Mouse (Mus musculus): ENCODE results near the gene Asmt. TPM values are rescaled to one million over a fixed set of nuclear protein-coding genes. Genes with fewer than 3 reads are reported as not detected.

Gene Asmt
- total and polyA plus RNA-seq, 3 experiments: not detected

DNA sequence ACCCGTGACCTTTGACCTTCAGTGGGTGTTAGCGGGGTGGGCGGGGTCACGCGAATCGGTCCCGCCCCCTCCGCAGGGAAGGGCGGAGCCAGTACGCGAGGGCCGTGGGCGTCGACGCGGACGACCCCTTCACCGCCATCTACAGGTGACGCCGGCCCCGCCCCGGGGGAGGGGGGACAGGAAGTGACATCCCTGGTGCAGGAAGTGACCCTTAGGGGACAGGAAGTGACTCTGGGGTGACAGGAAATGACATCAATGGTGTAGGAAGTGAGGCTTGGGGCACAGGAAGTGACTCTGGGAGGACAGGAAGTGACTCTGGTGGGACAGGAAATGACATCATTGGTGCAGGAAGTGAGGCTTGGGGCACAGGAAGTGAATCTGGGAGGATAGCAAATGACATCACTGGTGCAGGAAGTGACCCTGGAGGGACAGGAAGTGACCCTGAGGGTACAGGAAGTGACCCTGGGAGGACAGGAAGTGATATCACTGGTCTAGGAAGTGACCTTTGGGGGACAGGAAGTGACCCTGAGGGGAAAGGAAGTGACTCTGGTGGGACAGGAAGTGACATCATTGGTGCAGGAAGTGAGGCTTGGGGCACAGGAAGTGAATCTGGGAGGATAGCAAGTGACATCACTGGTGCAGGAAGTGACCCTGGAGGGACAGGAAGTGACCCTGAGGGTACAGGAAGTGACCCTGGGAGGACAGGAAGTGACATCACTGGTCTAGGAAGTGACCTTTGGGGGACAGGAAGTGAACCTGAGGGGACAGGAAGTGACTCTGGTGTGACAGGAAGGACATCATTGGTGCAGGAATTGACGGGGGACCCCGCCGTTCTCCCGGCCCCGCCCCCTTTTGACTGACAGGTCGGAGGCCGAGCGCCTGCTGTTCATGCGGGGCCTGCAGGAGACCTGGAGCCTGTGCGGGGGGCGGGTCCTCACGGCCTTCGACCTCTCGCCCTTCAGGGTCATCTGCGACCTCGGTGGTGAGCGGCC lies 2.7 kb downstream of the Asmt start:
- peak overlapping the region in 1 of 3 experiments; percentile 23 for H3K4me3 ChIP-seq (replicated peaks in 1 of 3; ENCODE audit: low read depth in 2 of 3, low read length in 2 of 3, poor library complexity in 1 of 3)

DNA sequence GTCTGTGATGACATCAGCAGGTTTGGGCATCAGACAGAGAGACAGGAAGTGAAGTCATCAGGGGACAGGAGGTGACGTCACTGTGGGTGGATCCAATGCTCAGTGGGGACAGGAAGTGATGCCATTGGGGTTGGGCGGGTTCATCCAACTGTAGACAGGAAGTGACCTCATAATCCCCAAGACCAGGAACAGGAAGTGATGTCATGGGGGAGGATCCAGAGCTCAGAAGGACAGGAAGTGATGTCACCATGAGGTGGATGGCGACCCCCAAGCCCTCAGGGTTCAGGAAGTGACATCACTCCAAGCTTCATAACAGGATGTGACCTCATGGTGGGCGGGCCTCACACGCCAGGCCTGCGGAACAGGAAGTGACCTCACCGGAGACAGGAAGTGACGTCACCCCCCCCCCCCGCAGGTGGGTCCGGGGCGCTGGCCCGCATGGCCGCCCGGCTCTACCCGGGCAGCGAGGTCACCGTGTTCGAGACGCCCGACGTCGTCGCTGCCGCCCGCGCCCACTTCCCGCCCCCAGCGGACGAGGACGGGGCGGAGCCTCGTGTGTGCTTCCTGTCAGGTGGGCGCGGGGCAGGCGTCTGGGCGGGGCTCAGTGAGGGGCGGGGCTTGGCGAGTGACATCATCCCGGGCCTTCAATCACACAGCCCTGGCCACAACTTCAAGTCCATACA lies 3.6 kb downstream of the Asmt start:
- Histone ChIP-seq H3K27ac (ENCODE audit: insufficient read depth, low read depth) (no peak overlapping the region), H3K9ac (ENCODE audit: insufficient read depth, low read depth) (no peak overlapping the region), H3K9me3 (replicated peaks; ENCODE audit: low read length) (peaks cover 45% of the 10 kb centered on the region), H3K27me3 (replicated peaks) (no peaks in the 10 kb centered on the region), H3K4me2 (ENCODE audit: insufficient read depth, low read depth, poor library complexity, severe bottlenecking) (no peak overlapping the region), H3K36me3 (replicated peaks in 1 of 2; ENCODE audit: control insufficient read depth in 1 of 2, insufficient read depth in 1 of 2, low read length in 1 of 2) (peaks cover 3 to 4% of the 10 kb centered on the region in 2 experiments), H3K4me1 (ENCODE audit: control insufficient read depth in 1 of 2, insufficient read depth in 2 of 2) (no peaks in the 10 kb centered on the region), H3K4me3 (replicated peaks in 1 of 3; ENCODE audit: low read depth in 2 of 3, low read length in 2 of 3, poor library complexity in 1 of 3) (peak overlapping the region in 1 of 3 experiments; percentile 21), H3K79me2 (replicated peaks; ENCODE audit: control insufficient read depth, extremely low read depth, insufficient read depth, poor library complexity, severe bottlenecking) (no peaks in the 10 kb centered on the region)
- in situ Hi-C loops (cut with MboI; ENCODE audit: low pct_ligation_motif_present, low pct_unique_long_range_greater_than_20kb, low sequenced_read_pairs): no loop called here
- DNase-seq (ENCODE audit: extremely low read depth): no peak
- TF ChIP-seq ELF1 (IDR thresholded peaks at IDR 0.05; ENCODE audit: low read depth, low read length): 0 out of 2 replicates have a peak, but pooled peaks have one; percentile 7
- no peak for TF ChIP-seq TCF12 (IDR thresholded peaks at IDR 0.05; ENCODE audit: low read depth, low read length)
- dilution Hi-C loops (cut with MboI; ENCODE audit: extremely low pct_ligation_motif_present, extremely low pct_unique_long_range_greater_than_20kb, low sequenced_read_pairs): no loop called here

More for the DNA sequence above, 2.7 kb downstream of the Asmt start:
- Histone ChIP-seq H3K36me3 (replicated peaks in 1 of 2; ENCODE audit: control insufficient read depth in 1 of 2, insufficient read depth in 1 of 2, low read length in 1 of 2) (peaks cover 3 to 4% of the 10 kb centered on the region in 2 experiments), H3K4me1 (ENCODE audit: control insufficient read depth in 1 of 2, insufficient read depth in 2 of 2) (no peaks in the 10 kb centered on the region), H3K79me2 (replicated peaks; ENCODE audit: control insufficient read depth, extremely low read depth, insufficient read depth, poor library complexity, severe bottlenecking) (no peaks in the 10 kb centered on the region), H3K4me2 (ENCODE audit: insufficient read depth, low read depth, poor library complexity, severe bottlenecking) (no peak overlapping the region), H3K27me3 (replicated peaks) (no peaks in the 10 kb centered on the region), H3K27ac (ENCODE audit: insufficient read depth, low read depth) (no peak overlapping the region), H3K9ac (ENCODE audit: insufficient read depth, low read depth) (no peak overlapping the region), H3K9me3 (replicated peaks; ENCODE audit: low read length) (peaks cover 45% of the 10 kb centered on the region)
- in situ Hi-C loops (cut with MboI; ENCODE audit: low pct_ligation_motif_present, low pct_unique_long_range_greater_than_20kb, low sequenced_read_pairs) (no loop called here), dilution Hi-C loops (cut with MboI; ENCODE audit: extremely low pct_ligation_motif_present, extremely low pct_unique_long_range_greater_than_20kb, low sequenced_read_pairs) (no loop called here)
- no peak for DNase-seq (ENCODE audit: extremely low read depth)
- TF ChIP-seq PAX5 (IDR thresholded peaks at IDR 0.05; ENCODE audit: low read length) (no peak), ZKSCAN1 (IDR thresholded peaks at IDR 0.05; ENCODE audit: borderline replicate concordance, low read depth, low read length) (no peak), UBTF (IDR thresholded peaks at IDR 0.05; ENCODE audit: low read depth, low read length) (no peak), SMC3 (IDR thresholded peaks at IDR 0.05; ENCODE audit: low read depth, low read length) (no peak), TCF12 (IDR thresholded peaks at IDR 0.05; ENCODE audit: low read depth, low read length) (no peak), USF1 (IDR thresholded peaks at IDR 0.05; ENCODE audit: low read depth, low read length) (no peak), RAD21 (IDR thresholded peaks at IDR 0.05; ENCODE audit: low read depth, low read length) (no peak), NELFE (IDR thresholded peaks at IDR 0.05; ENCODE audit: low read depth, low read length) (no peak), IRF4 (IDR thresholded peaks at IDR 0.05; ENCODE audit: low read depth, low read length) (no peak), POLR2A (IDR thresholded peaks at IDR 0.05; ENCODE audit: low read depth, low read length) (no peak), MAFK (IDR thresholded peaks at IDR 0.05; ENCODE audit: insufficient replicate concordance, low read length) (no peak)
